Mouse (Mus musculus) G1E (cell line): ENCODE measurements around the gene Pla2g10. TPM values are rescaled to one million over a fixed set of nuclear protein-coding genes. Genes with fewer than 3 reads are reported as not detected.

Source experiments
- ATAC-seq: 2 replicates; pipeline ENCODE4 v1.8.0; 2016; ENCODE audit warnings: mild to moderate bottlenecking; ENCODE audit not compliant: insufficient number of reproducible peaks, poor library complexity, low FRiP score, severe bottlenecking; ENCODE audit errors: extremely low read depth
- DNase-seq: peaks from one replicate; pipeline ENCODE4 v3.0.0; 2012; ENCODE audit warnings: low spot score
- H3K27me3 ChIP-seq: 2 replicates; pipeline ENCODE4 v1.6.1; 2012; ENCODE audit warnings: mild to moderate bottlenecking, low read length, inconsistent platforms; ENCODE audit not compliant: insufficient read depth
- H3K36me3 ChIP-seq: replicated peaks from 2 replicates; pipeline ENCODE3; 2012; ENCODE audit warnings: mild to moderate bottlenecking, inconsistent platforms
- H3K4me1 ChIP-seq: 2 replicates; pipeline ENCODE4 v1.6.1; 2012; ENCODE audit warnings: low read depth, low read length, inconsistent platforms, mixed read lengths; ENCODE audit not compliant: insufficient read depth
- H3K4me3 ChIP-seq: 2 replicates; pipeline ENCODE4 v1.5.1; 2012; ENCODE audit warnings: low read depth, mild to moderate bottlenecking, inconsistent platforms, low read length, moderate library complexity, mixed read lengths
- H3K9me3 ChIP-seq: replicated peaks from 2 replicates; pipeline ENCODE4 v1.6.1; 2012; ENCODE audit warnings: inconsistent platforms
- CTCF ChIP-seq: IDR thresholded peaks from 2 replicates; pipeline ENCODE4 v1.5.1; 2012; ENCODE audit warnings: low read depth, low read length, inconsistent platforms, mixed read lengths
- GATA1 ChIP-seq: IDR thresholded peaks from 2 replicates; pipeline ENCODE4 v1.6.1; 2012; ENCODE audit warnings: borderline replicate concordance, low read length, inconsistent platforms, mixed read lengths
- GATA2 ChIP-seq: IDR thresholded peaks from 2 replicates; pipeline ENCODE4 v1.6.1; 2012; ENCODE audit warnings: low read depth, low read length, inconsistent platforms, borderline replicate concordance
- POLR2AphosphoS5 ChIP-seq: IDR thresholded peaks from 2 replicates; pipeline ENCODE4 v1.6.1; 2012; ENCODE audit warnings: low read depth, low read length, inconsistent platforms; ENCODE audit not compliant: insufficient replicate concordance
- TAL1 ChIP-seq: conservative IDR thresholded peaks from 2 replicates; pipeline ENCODE4 v1.6.1; 2012; ENCODE audit warnings: low read depth, low read length, inconsistent platforms, mixed read lengths
- polyA plus RNA-seq: library from polyadenylated mRNA; stranded (reverse); fragments of >175 nt; gene quantifications from 2 replicates; pipeline ENCODE4 v1.2.3, GENCODE M21; 2012
- total RNA-seq, 2 experiments: library from RNA; stranded (forward) in 1 of 2; stranded (reverse) in 1 of 2; fragments of 200-1000 nt in 1 of 2; fragments of >200 nt in 1 of 2; fragmentation: Nextera tagmentation in 1 of 2; gene quantifications; 2 replicates each; pipeline ENCODE4 v1.2.3; 2014 to 2017

The Pla2g10 gene
- total and polyA plus RNA-seq, 3 experiments, result not detected

DNA sequence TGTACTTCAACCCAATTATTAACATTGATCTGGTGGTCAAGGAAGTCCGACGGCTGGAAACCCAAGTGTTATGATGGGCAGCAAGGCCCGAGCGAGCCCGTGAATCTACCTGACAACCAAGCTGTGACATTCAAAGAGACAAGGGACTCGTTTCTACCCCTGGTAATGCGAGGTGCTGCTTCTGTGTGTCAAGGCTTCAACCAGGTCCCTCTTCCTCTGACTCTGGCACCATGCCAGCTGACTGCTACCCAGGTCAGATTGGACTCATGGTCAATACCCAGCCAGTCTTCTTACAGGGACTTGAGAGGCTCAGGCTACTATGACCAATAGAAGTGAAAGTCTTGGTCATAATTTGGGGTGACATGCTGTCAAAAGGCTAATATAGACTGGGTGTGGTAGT, 28.6 kb downstream of the Pla2g10 start:
- no peaks in the 10 kb centered on the region for H3K4me1 ChIP-seq
- DNase-seq (no peak), ATAC-seq (no peak)
- H3K36me3 ChIP-seq, result peaks cover 80% of the 10 kb centered on the region
- no peaks in the 10 kb centered on the region for H3K27me3 ChIP-seq
- no peaks in the 10 kb centered on the region for H3K9me3 ChIP-seq
- no peak overlapping the region for H3K4me3 ChIP-seq
- no peak for TF ChIP-seq CTCF
- TF ChIP-seq TAL1, result no peak
- TF ChIP-seq POLR2AphosphoS5, result no peak
- no peak for TF ChIP-seq GATA2
- no peak for TF ChIP-seq GATA1

- ATAC-seq, result no peak
- no peaks in the 10 kb centered on the region for H3K9me3 ChIP-seq
- H3K36me3 ChIP-seq, result peaks cover 90% of the 10 kb centered on the region
- no peaks in the 10 kb centered on the region for H3K4me1 ChIP-seq
- TF ChIP-seq TAL1, result no peak
- TF ChIP-seq POLR2AphosphoS5, result no peak
- TF ChIP-seq GATA2, result no peak
- no peak for TF ChIP-seq CTCF
- no peak for TF ChIP-seq GATA1
- no peak for DNase-seq
- no peaks in the 10 kb centered on the region for H3K27me3 ChIP-seq
- H3K4me3 ChIP-seq, result no peak overlapping the region
Observed at GRCm38 (mm10) chr16:13698998-13699397, 31.8 kb downstream of the Pla2g10 start.

DNA sequence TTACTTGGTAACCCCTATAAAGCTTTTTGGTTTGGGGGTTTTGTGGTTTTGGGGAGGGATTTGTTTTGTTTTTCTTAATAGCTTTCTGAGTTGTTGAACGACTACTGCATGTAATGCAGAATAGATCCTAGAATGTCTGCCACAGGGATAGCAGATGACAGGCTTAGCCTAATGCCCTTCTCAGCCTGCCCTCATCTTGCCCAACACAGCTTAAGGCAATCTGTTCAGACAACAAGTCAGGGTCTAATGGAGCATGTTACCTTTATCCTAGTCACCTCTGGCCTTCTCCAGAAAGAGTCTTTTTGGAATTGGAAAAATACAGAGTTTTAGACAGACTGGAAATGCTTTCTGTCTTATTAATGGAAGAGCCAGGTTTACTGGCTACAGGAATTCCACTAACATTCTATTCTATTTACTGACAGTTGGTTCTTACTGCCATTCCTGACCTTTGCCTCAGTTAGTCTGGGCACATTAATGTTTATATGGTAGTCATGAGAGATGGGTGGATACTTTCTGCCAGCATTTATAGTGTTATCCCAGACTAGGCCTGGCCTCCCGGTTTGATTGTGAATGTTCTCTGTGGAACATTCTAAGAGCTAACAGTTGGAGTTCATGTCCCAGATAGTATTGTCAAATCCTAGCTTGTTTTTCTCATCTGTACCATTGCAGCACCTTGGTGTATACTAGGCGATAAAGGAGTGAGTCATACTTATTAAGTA, 52.0 kb downstream of the Pla2g10 start:
- H3K4me3 ChIP-seq, result no peak overlapping the region
- TF ChIP-seq GATA2 (no peak), POLR2AphosphoS5 (no peak), TAL1 (no peak), CTCF (no peak), GATA1 (no peak)
- no peaks in the 10 kb centered on the region for H3K9me3 ChIP-seq
- DNase-seq (no peak), ATAC-seq (no peak)
- H3K27me3 ChIP-seq, result no peaks in the 10 kb centered on the region
- peaks cover 2% of the 10 kb centered on the region; the same call in 1 of the 2 replicates for H3K4me1 ChIP-seq
- peaks cover 78% of the 10 kb centered on the region for H3K36me3 ChIP-seq

DNA sequence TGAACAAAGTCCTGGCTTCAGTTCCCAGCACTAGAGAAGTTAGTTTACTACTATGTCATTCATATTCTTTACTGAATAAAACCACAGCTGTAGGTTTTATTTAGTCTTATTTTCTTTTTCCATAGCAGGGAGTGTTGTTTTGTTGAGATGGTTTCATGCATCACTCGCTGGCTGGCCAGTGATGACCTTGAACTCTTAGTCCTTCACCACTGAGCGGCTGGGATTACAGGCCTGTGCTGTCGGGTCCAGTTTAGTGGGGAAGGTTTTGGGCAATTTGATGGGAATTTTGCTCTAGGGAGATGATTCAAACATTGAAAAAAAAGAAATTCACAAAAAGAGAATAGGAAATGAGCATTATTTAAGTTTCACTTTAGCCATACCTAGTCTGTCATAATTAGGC, 56.3 kb downstream of the Pla2g10 start:
- no peak for ATAC-seq
- DNase-seq, result no peak
- H3K9me3 ChIP-seq, result no peaks in the 10 kb centered on the region
- H3K36me3 ChIP-seq, result peaks cover 43% of the 10 kb centered on the region
- H3K27me3 ChIP-seq, result no peaks in the 10 kb centered on the region
- TF ChIP-seq GATA2 (no peak), GATA1 (no peak), CTCF (no peak), POLR2AphosphoS5 (no peak), TAL1 (no peak)
- peaks cover 25% of the 10 kb centered on the region for H3K4me1 ChIP-seq
- H3K4me3 ChIP-seq, result no peak overlapping the region

- DNase-seq (no peak), ATAC-seq (no peak)
- Histone ChIP-seq H3K27me3 (no peaks in the 10 kb centered on the region), H3K9me3 (no peaks in the 10 kb centered on the region), H3K4me3 (peak overlapping the region; percentile 98; the same call in 1 of the 2 replicates), H3K36me3 (peaks cover 36% of the 10 kb centered on the region), H3K4me1 (peaks cover 36% of the 10 kb centered on the region)
- TF ChIP-seq GATA2, result no peak
- no peak for TF ChIP-seq POLR2AphosphoS5
- no peak for TF ChIP-seq GATA1
- TF ChIP-seq CTCF, result no peak
- TF ChIP-seq TAL1, result no peak
Observed at GRCm38 (mm10) chr16:13673114-13673513, 57.7 kb downstream of the Pla2g10 start.

DNA sequence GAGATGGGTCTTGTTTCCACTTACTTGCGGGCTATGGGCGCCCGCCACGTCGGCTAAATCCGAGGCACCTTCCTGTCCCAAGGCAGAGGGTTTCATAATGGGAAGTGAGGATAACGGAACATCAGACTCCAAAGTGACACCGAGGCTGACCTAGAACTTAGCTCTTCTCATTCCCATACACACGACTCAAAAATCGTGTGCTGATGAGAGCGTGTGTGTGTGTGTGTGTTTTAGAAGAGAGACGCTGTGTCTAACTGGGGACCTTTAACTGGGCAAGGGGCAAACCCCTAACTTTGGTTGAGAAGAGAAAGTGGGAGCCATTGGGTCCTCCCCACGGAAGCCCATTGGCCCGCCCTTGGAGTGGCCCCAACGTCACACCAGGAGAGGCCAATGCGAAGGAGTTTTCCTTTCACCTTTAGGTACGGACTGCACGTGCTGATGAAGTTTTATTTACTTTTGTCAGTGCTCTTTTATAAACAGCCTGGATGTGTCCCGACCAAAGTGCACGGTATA, 58.3 kb downstream of the Pla2g10 start:
- no peak for TF ChIP-seq TAL1
- no peak for TF ChIP-seq POLR2AphosphoS5

More for the DNA sequence above, 58.3 kb downstream of the Pla2g10 start:
- DNase-seq (peak; percentile 88), ATAC-seq (peak; percentile 54)
- Histone ChIP-seq H3K36me3 (peaks cover 30% of the 10 kb centered on the region), H3K27me3 (no peaks in the 10 kb centered on the region), H3K9me3 (no peaks in the 10 kb centered on the region), H3K4me1 (peaks cover 37% of the 10 kb centered on the region), H3K4me3 (peak overlapping the region; percentile 98)
